Mouse (Mus musculus): ENCODE measurements around the gene Neurl3. TPM values are rescaled to one million over a fixed set of nuclear protein-coding genes. Genes with fewer than 3 reads are reported as not detected.

Gene Neurl3
- polyA plus RNA-seq, 1 experiment from 2014 or later: 0.70 TPM

DNA sequence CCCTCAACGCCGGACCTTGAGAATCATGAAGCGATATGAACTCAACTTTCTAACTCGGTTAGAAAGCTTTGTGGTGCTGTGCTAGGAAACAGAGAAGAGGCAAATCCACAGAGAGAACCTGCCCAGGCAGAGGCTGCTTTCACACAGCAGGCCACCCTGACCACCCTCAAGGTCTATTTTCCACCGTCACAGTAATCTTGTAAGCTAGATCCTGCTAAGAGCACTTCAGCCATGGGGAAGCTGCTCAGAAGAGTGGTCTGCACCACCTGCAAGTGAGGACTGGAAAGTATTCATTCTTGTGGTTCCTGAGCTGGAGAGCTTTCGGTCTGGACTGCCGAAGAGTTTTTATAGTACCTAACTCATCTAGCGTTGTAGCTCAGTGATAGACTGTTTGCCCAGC is 27.8 kb upstream of the Neurl3 start:
- Histone ChIP-seq H3K9ac (ENCODE audit: low read length) (no peak overlapping the region), H3K4me2 (ENCODE audit: low read depth) (no peak overlapping the region), H3K27me3 (ENCODE audit: control insufficient read depth, insufficient read depth, low read length) (peaks cover 2% of the 10 kb centered on the region; the same call in 1 of the 2 replicates), H3K36me3 (ENCODE audit: control insufficient read depth, insufficient read depth, low read length) (no peaks in the 10 kb centered on the region), H3K9me3 (ENCODE audit: control insufficient read depth, low read length) (no peaks in the 10 kb centered on the region), H3K4me3 (ENCODE audit: low read depth, low read length) (no peak overlapping the region), H3K4me1 (ENCODE audit: control insufficient read depth, insufficient read depth, low read length) (peaks cover 4% of the 10 kb centered on the region; the same call in 1 of the 2 replicates), H3K27ac (ENCODE audit: low read depth, low read length) (no peak overlapping the region)
- ATAC-seq (ENCODE audit: insufficient read depth, low FRiP score, low TSS enrichment): no peak
- WGBS: 84% methylated on average over 8 of the region's 8 CpGs
- DNase-seq (ENCODE audit: low spot score): no peak

DNA sequence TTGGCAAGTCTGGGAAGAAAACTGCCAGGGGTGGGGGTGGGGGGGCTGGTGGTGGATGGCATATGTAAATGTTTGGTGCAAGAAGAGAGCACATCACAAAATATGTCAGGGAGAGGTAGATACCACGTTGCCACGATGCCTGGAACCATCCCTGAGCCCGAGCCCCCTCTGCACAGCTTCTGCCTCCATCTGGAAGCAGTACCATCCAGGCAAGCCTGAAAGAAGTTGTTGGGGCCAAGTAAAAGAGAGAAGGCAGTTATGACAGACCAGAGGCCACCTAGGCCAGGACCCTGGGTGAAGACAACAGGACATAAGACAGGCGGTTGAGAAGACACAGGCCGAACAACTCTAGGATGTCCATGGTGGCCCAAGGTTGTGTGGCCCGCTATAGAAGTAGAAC is 26.0 kb upstream of the Neurl3 start:
- Histone ChIP-seq H3K4me1 (ENCODE audit: control insufficient read depth, insufficient read depth, low read length) (peaks cover 4% of the 10 kb centered on the region; the same call in 1 of the 2 replicates), H3K4me3 (ENCODE audit: low read depth, low read length) (no peak overlapping the region), H3K4me2 (ENCODE audit: low read depth) (no peak overlapping the region), H3K9ac (ENCODE audit: low read length) (no peak overlapping the region), H3K27ac (ENCODE audit: low read depth, low read length) (no peak overlapping the region), H3K27me3 (ENCODE audit: control insufficient read depth, insufficient read depth, low read length) (peaks cover 2% of the 10 kb centered on the region; the same call in 1 of the 2 replicates), H3K9me3 (ENCODE audit: control insufficient read depth, low read length) (no peaks in the 10 kb centered on the region), H3K36me3 (ENCODE audit: control insufficient read depth, insufficient read depth, low read length) (no peaks in the 10 kb centered on the region)
- WGBS: 84% methylated on average over 6 of the region's 6 CpGs
- DNase-seq (ENCODE audit: low spot score) (no peak), ATAC-seq (ENCODE audit: insufficient read depth, low FRiP score, low TSS enrichment) (no peak)

DNA sequence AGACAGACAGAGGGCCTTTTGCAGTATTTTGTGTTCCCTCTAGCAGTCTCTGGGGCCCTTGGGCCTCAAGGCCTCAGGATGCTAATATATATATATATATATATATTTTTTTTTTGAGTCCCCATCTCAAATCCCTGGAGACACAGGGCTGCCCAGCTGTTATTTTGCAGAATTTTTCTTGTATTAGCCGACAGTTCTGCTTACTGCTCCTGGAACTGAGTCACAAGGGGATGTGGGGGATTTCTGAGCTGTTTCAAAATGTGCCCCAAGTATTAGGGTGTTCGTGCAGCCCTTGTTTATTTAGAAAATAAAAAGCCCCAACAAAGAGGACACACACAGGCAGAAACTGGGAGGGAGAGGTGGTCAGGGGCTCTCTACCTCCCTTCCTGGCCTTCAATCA is 25.2 kb upstream of the Neurl3 start:
- 55% methylated on average over 2 of the region's 2 CpGs for WGBS
- Histone ChIP-seq H3K4me3 (ENCODE audit: low read depth, low read length) (no peak overlapping the region), H3K36me3 (ENCODE audit: control insufficient read depth, insufficient read depth, low read length) (no peaks in the 10 kb centered on the region), H3K4me1 (ENCODE audit: control insufficient read depth, insufficient read depth, low read length) (peaks cover 4% of the 10 kb centered on the region; the same call in 1 of the 2 replicates), H3K9ac (ENCODE audit: low read length) (no peak overlapping the region), H3K9me3 (ENCODE audit: control insufficient read depth, low read length) (no peaks in the 10 kb centered on the region), H3K27me3 (ENCODE audit: control insufficient read depth, insufficient read depth, low read length) (peaks cover 2% of the 10 kb centered on the region; the same call in 1 of the 2 replicates), H3K4me2 (ENCODE audit: low read depth) (no peak overlapping the region), H3K27ac (ENCODE audit: low read depth, low read length) (no peak overlapping the region)
- no peak for DNase-seq (ENCODE audit: low spot score)
- no peak for ATAC-seq (ENCODE audit: insufficient read depth, low FRiP score, low TSS enrichment)

DNA sequence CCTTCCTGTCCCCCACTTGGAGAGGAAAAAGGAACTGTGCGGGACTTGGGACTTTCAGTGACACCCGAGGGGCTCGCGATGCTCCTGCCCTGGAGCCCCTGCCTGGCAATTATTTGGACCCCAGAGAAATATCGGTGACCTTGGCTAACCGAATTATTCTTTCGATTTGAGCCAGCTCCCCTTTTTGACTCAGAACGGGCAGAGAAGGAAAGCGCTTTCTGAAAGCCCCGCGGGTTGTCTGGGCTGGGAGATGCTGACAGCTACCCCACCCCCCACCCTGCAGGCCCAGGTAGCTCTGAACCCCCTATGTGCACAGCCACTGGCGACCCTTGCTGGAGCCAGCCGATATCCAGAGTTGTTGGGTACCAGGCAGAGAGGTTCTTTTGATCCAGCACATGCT is 24.6 kb upstream of the Neurl3 start:
- H3K27me3 ChIP-seq (ENCODE audit: control insufficient read depth, insufficient read depth, low read length): peaks cover 2% of the 10 kb centered on the region; the same call in 1 of the 2 replicates
- ATAC-seq (ENCODE audit: insufficient read depth, low FRiP score, low TSS enrichment) (no peak), DNase-seq (ENCODE audit: low spot score) (no peak)
- H3K36me3 ChIP-seq (ENCODE audit: control insufficient read depth, insufficient read depth, low read length): no peaks in the 10 kb centered on the region
- no peak overlapping the region for H3K27ac ChIP-seq (ENCODE audit: low read depth, low read length)
- peaks cover 4% of the 10 kb centered on the region; the same call in 1 of the 2 replicates for H3K4me1 ChIP-seq (ENCODE audit: control insufficient read depth, insufficient read depth, low read length)
- 27% methylated on average over 13 of the region's 13 CpGs for WGBS
- no peak overlapping the region for H3K4me2 ChIP-seq (ENCODE audit: low read depth)
- H3K9me3 ChIP-seq (ENCODE audit: control insufficient read depth, low read length): no peaks in the 10 kb centered on the region
- no peak overlapping the region for H3K4me3 ChIP-seq (ENCODE audit: low read depth, low read length)
- H3K9ac ChIP-seq (ENCODE audit: low read length): no peak overlapping the region

DNA sequence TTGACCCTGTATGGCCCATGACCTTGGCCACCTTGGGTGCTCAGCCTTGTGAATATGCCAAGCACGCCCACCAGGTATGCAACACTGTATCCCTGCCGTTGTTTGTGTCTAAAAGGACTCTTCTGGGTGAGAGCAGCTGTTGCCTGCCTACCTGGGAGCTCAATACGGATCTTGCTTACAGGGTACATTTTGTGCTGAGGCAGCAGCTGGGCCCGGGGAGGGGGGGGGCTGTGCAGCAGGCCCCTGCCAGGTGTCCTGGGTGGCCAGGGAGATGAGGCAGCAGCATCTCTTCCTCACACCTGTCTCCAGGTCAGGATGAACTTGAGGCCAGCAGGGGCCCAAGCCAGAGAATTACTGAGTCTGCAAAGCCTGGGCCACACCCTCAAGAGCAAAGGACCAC is 23.6 kb upstream of the Neurl3 start:
- peaks cover 2% of the 10 kb centered on the region; the same call in 1 of the 2 replicates for H3K4me1 ChIP-seq (ENCODE audit: control insufficient read depth, insufficient read depth, low read length)
- 82% methylated on average over 4 of the region's 4 CpGs for WGBS
- H3K9me3 ChIP-seq (ENCODE audit: control insufficient read depth, low read length): no peaks in the 10 kb centered on the region
- H3K4me2 ChIP-seq (ENCODE audit: low read depth): no peak overlapping the region
- no peak overlapping the region for H3K27ac ChIP-seq (ENCODE audit: low read depth, low read length)
- peaks cover 2% of the 10 kb centered on the region; the same call in 1 of the 2 replicates for H3K27me3 ChIP-seq (ENCODE audit: control insufficient read depth, insufficient read depth, low read length)
- no peaks in the 10 kb centered on the region for H3K36me3 ChIP-seq (ENCODE audit: control insufficient read depth, insufficient read depth, low read length)
- no peak overlapping the region for H3K9ac ChIP-seq (ENCODE audit: low read length)
- no peak overlapping the region for H3K4me3 ChIP-seq (ENCODE audit: low read depth, low read length)
- ATAC-seq (ENCODE audit: insufficient read depth, low FRiP score, low TSS enrichment) (no peak), DNase-seq (ENCODE audit: low spot score) (no peak)

DNA sequence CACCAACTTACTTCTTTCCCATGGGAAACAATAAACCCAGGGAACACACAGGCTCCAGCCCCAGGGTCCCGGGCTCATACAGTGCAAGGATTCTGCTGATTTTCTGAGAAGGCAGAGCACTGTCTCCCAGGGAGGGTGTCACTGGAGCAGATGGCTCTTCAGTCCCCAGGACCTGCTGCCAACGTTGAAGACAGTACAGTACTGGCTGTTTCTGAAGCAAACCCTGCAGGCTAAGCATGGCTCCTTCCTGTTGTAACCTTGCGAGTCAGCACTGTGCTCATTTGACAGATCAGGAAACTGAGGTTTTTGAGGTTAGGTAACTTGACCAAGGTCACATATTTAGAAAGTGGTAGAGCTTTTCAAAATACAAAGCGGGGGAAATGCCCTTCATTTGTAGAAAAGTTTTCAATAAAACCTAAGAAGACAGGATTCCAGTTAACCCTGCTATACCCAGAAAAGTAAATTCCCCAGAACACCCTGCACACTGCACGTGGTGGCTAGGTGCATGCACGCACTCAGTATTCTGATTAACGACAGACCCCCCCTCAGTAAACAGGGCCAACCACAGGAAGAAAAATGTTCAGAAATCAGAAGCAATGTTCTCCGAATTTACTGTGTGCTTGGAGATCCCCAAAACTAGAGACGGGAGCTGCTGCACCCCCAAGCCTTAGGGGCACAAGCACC is 22.1 kb upstream of the Neurl3 start:
- ATAC-seq (ENCODE audit: insufficient read depth, low FRiP score, low TSS enrichment) (no peak), DNase-seq (ENCODE audit: low spot score) (no peak)
- H3K9me3 ChIP-seq (ENCODE audit: control insufficient read depth, low read length): no peaks in the 10 kb centered on the region
- no peak overlapping the region for H3K27ac ChIP-seq (ENCODE audit: low read depth, low read length)
- 74% methylated on average over 9 of the region's 9 CpGs for WGBS
- H3K36me3 ChIP-seq (ENCODE audit: control insufficient read depth, insufficient read depth, low read length): no peaks in the 10 kb centered on the region
- H3K9ac ChIP-seq (ENCODE audit: low read length): no peak overlapping the region
- peaks cover 2% of the 10 kb centered on the region; the same call in 1 of the 2 replicates for H3K27me3 ChIP-seq (ENCODE audit: control insufficient read depth, insufficient read depth, low read length)
- no peak overlapping the region for H3K4me2 ChIP-seq (ENCODE audit: low read depth)
- H3K4me3 ChIP-seq (ENCODE audit: low read depth, low read length): no peak overlapping the region
- H3K4me1 ChIP-seq (ENCODE audit: control insufficient read depth, insufficient read depth, low read length): no peaks in the 10 kb centered on the region

DNA sequence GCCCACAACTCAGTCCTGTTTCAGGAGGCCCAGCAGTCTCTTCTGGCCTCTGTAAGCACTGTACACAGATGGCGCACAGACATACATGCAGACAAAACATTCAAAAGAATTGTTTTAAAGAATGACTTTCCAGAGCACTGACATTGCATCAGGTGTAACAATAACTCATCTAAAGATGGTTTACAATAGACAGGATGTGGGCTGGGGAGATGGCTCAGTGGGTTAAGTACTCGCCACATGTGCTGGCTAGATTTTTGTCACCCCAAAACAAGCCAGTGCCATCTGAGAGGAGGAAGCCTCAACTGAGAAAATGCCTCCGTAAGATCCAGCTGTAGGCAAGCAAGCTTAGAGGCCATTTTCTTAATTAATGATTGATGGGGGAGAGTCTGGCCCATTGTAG is 19.9 kb upstream of the Neurl3 start:
- Histone ChIP-seq H3K4me3 (ENCODE audit: low read depth, low read length) (no peak overlapping the region), H3K9me3 (ENCODE audit: control insufficient read depth, low read length) (no peaks in the 10 kb centered on the region), H3K4me1 (ENCODE audit: control insufficient read depth, insufficient read depth, low read length) (no peaks in the 10 kb centered on the region), H3K36me3 (ENCODE audit: control insufficient read depth, insufficient read depth, low read length) (no peaks in the 10 kb centered on the region), H3K27ac (ENCODE audit: low read depth, low read length) (no peak overlapping the region), H3K9ac (ENCODE audit: low read length) (no peak overlapping the region), H3K4me2 (ENCODE audit: low read depth) (no peak overlapping the region), H3K27me3 (ENCODE audit: control insufficient read depth, insufficient read depth, low read length) (no peaks in the 10 kb centered on the region)
- 85% methylated on average over 3 of the region's 3 CpGs for WGBS
- DNase-seq (ENCODE audit: low spot score) (no peak), ATAC-seq (ENCODE audit: insufficient read depth, low FRiP score, low TSS enrichment) (no peak)

DNA sequence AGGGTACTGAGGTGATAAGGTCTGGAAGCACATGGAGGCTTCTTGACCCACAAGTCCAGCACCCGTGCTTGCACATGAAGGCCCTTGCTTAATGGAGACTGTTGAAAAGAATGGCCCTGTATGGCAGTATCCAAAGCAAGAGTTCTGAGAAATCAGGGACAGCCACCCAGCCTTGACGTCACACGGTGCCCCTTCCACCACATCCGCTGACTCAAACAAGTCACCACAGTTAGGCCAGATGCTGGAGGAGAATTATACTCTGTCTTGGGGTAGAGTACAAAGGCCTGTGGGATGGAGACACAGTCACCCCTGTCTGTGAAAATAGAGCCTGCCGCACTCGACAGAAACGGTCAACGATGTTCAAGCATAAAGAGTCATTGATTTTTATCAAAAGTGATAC is 19.0 kb upstream of the Neurl3 start:
- DNase-seq (ENCODE audit: low spot score) (no peak), ATAC-seq (ENCODE audit: insufficient read depth, low FRiP score, low TSS enrichment) (no peak)
- Histone ChIP-seq H3K9me3 (ENCODE audit: control insufficient read depth, low read length) (no peaks in the 10 kb centered on the region), H3K4me3 (ENCODE audit: low read depth, low read length) (no peak overlapping the region), H3K9ac (ENCODE audit: low read length) (no peak overlapping the region), H3K36me3 (ENCODE audit: control insufficient read depth, insufficient read depth, low read length) (no peaks in the 10 kb centered on the region), H3K27ac (ENCODE audit: low read depth, low read length) (no peak overlapping the region), H3K27me3 (ENCODE audit: control insufficient read depth, insufficient read depth, low read length) (no peaks in the 10 kb centered on the region), H3K4me1 (ENCODE audit: control insufficient read depth, insufficient read depth, low read length) (no peaks in the 10 kb centered on the region), H3K4me2 (ENCODE audit: low read depth) (no peak overlapping the region)
- WGBS: 95% methylated on average over 8 of the region's 8 CpGs

DNA sequence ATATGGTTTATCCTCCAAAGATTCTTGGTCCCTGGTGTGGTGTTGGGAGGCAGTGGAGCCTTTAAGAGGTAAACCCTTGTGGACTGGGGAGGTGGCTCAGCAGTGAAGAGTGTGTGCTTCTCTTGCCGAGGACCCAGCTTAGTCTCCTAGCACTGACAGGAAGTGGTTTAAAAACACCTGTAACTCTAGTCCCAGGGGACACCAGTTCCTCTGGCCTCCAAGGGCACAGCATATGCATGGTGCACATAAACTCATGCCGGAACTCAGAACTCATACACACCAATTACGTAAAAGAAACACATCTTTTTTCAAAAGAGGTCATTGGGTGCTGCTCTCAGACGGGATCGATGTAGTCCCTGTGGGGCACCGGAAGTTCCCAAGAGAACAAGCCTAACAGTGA is 7.4 kb upstream of the Neurl3 start:
- no peaks in the 10 kb centered on the region for H3K4me1 ChIP-seq (ENCODE audit: control insufficient read depth, insufficient read depth, low read length)
- DNase-seq (ENCODE audit: low spot score): no peak
- ATAC-seq (ENCODE audit: insufficient read depth, low FRiP score, low TSS enrichment): no peak
- 89% methylated on average over 6 of the region's 6 CpGs for WGBS
- no peak overlapping the region for H3K9ac ChIP-seq (ENCODE audit: low read length)
- no peak overlapping the region for H3K4me3 ChIP-seq (ENCODE audit: low read depth, low read length)
- H3K27me3 ChIP-seq (ENCODE audit: control insufficient read depth, insufficient read depth, low read length): no peaks in the 10 kb centered on the region
- no peaks in the 10 kb centered on the region for H3K36me3 ChIP-seq (ENCODE audit: control insufficient read depth, insufficient read depth, low read length)
- no peak overlapping the region for H3K27ac ChIP-seq (ENCODE audit: low read depth, low read length)
- no peak overlapping the region for H3K4me2 ChIP-seq (ENCODE audit: low read depth)
- H3K9me3 ChIP-seq (ENCODE audit: control insufficient read depth, low read length): no peaks in the 10 kb centered on the region

Measured in neural tube, embryonic 11.5 days (tissue).